Mouse (Mus musculus) large intestine, adult 2 months (tissue): ENCODE data around the gene Nudt13. TPM values are rescaled to one million over a fixed set of nuclear protein-coding genes. Genes with fewer than 3 reads are reported as not detected.
"Not testable (repeated sequence)": the region's sequence is repeated elsewhere in the genome, so short reads cannot be mapped to it uniquely, and the experiment has no call there.

Experiments
- DNase-seq: peaks from one replicate; pipeline ENCODE4 v3.0.0-alpha.2; 2012; ENCODE audit warnings: low read depth, low spot score
- WGBS: fragments of 180-500 bp; shearing (Covaris S2); methylation state at CpG from one replicate; pipeline ENCODE4 v1.1.7; 2018; 5-methylcytosine and 5-hydroxymethylcytosine counted together
- polyA plus RNA-seq: library from polyadenylated mRNA; depleted of rRNA; stranded (reverse); fragments of >200 nt; gene quantifications from 2 replicates; pipeline ENCODE4 v1.2.3, GENCODE M21; 2012; rRNA removed

Nudt13 gene
- polyA plus RNA-seq = 10.0 and 14.3 TPM in 2 replicates

GRCm38 (mm10) chr14:20294117-20294892 is at the start of gene Nudt13:
Nudt13 (plus strand) TSS chr14:20294697.
- WGBS = 21% methylated on average over 14 of the region's 14 CpGs
- DNase-seq = peak; percentile 94

- DNase-seq = no peak
- WGBS = 24% methylated on average over 2 of the region's 2 CpGs
These were observed 49.2 kb upstream of the Nudt13 start for GRCm38 (mm10) chr14:20245318-20245717.

DNA sequence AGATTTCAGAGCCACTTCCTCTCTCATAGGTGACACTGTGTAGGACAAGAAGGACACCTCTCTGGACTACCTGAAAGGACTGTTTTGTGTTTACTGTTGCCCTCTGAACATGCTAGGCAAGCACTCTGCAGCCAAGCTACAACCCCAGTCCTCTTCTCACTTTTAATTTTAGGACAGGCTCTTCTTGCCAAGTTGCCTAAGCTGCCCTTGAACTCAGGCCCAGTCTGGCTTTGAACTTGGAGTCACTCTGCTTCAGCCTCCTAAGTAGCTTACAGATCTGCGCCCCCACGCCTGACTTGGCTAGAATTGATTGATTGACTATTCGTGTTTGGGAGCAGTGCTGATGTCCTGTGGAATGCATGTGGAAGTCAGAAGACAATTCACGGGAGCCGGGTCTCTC is 48.6 kb upstream of the Nudt13 start:
- 85% methylated on average over 5 of the region's 5 CpGs for WGBS

DNA sequence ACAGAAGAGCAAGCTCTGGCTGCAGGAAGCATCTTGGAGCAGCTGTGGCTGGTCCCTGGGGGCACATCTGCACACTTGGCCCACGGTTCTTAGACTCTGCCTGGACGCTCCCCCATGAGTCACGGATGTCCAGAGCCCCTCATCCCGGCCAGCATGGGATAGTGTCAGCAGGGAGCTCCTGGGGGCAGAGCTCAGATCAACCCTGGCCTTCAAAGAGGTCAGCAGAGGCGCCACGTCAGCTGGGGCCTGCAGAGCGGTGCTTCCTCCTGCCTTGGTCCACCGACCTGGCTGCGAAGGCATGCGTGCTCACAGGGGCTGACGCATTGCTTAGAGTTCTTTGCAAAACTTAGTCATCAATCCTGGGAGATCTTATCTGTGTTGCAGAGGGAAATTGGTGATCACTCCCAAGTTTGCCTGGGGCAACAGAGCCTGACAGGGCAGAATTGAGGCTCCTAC is 47.7 kb upstream of the Nudt13 start:
- 79% methylated on average over 11 of the region's 11 CpGs for WGBS
- no peak for DNase-seq

More for the DNA sequence above, 48.6 kb upstream of the Nudt13 start:
- DNase-seq = no peak

DNA sequence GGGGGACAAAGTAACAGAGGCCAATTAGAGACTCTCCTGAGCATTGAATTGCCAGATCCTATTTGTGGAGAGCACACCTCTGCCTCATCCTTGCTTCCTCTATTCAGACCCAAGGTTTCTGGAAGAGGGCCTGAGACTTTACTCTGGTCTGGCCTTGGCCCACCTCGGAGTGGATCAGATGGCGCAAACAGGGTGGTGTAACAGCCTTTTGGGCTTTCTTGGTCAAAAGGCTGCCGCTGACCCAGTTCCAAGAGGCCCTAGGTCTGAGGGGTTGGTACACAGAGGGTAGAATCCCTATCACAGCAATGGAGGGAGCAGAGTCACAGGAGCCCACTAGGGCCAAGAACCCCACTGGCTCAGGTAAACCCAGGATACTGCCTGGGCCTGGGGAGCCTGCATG is 46.5 kb upstream of the Nudt13 start:
- WGBS = 99% methylated on average over 3 of the region's 3 CpGs
- DNase-seq = no peak

DNA sequence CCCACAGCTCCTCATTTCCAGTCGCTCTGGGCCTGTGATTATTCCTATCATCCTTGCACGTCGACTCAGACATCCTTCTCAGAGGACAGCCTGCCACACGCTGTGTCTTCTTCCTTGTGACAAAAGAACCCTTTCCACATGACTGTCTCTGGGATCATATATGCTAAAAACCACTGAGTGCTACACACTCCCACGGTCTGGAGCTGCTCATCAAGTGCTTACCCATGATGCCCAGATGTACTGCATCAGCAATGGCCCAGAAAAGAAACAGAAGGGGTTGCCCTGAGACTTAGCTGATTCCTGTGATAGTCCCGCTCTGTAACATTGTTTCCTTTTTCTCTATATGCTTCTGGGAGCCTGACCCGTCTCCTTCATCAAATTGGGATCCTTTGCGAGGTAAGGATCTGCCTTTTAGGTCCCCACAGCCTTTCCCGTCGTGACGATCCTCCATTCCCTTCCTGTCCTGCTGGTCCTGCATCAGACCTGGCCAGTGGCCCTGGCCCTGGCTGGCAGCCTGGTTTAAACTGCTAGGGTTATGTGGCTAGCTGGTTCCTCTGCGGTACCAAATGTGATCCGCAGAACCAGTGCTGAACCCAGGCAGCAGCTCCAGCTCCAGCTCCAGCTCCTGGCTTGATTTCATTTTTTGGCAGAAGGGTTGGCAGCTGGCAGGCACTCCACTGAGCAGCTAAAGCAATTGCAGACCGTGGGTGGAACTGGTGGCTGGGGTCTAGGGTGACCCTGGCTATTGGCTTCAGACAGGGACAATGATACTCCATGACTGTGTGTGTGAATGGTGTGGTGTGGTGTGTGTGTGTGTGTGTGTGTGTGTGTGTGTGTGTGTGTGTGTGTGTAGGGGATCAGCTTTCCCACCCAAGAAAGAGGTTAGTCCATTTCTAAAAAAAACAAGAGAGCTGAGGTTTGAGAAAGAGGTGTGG is 44.0 kb upstream of the Nudt13 start:
- DNase-seq = no peak
- 81% methylated on average over 14 of the region's 14 CpGs for WGBS

DNA sequence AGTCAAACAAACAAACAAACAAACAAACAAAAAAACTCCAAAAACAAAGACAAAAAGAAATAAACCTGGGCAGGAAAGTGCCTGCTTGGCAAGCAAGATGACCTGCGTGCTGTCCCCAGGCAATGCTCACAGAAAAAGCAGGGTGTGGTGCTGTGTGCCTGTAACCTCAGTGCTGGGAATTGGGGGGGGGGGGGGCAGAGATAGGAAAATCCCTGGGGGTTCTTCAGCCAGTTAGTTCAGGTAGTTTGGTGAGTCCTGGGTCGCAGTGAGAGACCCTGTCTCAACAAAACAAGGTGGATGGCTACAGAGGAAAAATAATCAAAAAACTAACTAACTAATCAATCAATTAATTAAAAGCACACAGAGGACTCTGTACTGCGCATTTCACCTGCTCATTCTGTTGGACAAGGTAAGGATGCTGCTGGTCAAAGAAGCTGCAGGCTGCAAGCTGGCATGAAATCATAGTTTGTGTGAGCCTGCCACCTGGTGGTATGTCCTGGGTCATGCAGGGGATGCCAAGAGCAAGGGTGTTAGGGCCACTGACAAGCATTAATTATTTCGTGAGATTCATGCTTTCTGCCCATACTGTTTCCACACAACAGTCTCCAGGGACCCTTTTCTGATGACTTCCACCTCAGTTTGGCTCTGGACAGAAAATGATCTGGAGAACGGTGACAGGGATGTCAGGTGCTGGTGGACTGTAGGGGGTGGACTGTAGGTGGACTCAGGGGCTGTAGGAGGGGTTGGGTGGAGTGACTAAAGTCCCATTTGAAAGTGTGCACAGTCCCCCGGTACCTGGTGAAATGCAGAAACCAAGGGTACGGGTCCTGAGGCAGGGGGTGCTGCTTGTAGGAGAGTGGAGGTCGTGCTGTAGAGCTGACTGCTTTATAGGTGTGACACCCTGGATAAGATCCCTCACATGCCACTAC is 36.0 kb upstream of the Nudt13 start:
- 38% methylated on average over 8 of the region's 8 CpGs for WGBS
- DNase-seq = peak; percentile 40

GRCm38 (mm10) chr14:20262346-20262745 is 32.2 kb upstream of the Nudt13 start:
- 50% methylated on average over 4 of the region's 4 CpGs for WGBS
- DNase-seq = no peak

GRCm38 (mm10) chr14:20268421-20268820 is 26.1 kb upstream of the Nudt13 start:
- WGBS = 45% methylated on average over 6 of the region's 6 CpGs
- DNase-seq = no peak

DNA sequence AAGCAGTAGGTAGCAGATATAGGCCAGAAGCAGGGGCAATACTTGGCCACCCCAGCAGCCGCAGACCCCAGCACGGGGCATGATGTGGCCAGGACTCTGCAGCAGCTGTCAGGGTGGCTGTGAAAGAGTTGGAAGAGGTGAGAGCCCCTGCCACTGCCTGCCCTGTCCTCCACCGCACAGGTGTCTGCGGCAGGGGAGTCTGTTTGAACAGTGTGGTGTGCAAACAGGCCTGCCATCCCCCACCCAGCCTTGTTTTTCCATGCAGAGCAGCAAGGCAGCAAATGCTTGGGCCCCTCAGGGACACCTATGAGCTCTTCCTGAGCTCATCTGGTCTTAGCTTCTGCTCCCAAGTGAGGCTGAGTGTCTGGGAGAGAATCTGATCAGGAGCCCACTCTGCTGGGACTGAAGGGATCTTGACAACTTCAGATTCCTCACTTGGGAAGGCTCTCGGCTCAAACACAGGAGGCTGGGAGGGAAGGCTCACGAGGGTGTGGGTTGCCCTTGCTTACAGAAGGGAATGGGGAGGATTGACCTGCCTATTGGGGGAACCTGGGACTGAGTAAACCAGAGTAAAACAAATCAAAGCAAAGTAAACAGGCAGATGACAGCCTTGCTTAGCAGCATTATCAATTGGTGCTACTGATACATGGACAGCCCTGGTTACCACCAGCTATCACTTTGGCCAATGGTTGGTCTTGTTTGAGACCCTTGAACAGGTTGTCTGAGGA is 25.3 kb upstream of the Nudt13 start, which contains the start of gene Kcnk16:
Kcnk16 (minus strand) TSS at position 118 of the 728 bp plus-strand sequence.
- DNase-seq = no peak
- 45% methylated on average over 6 of the region's 6 CpGs for WGBS

GRCm38 (mm10) chr14:20291391-20291790 is 3.1 kb upstream of the Nudt13 start:
- WGBS = 23% methylated on average over 4 of the region's 4 CpGs
- no peak for DNase-seq

DNA sequence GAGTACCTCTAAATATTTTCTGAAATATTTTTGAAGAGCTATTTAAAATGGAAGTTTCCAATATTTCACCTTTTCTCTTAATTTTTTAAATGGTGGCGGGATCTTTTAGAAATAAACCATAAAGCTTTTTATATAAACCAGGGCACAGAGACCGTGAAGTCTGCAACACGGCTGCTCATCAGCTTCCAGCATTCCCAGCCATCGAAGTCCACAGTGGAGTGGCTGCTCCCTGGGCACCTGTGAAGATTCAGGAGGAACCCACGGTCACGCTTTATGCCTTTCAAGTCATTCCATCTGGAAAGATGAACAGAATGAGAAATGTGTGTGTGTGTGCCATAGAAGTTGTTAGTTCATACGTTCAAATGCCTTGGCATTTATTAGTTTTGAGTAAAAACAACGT is 450 bp downstream of the Nudt13 start:
- WGBS = 18% methylated on average over 8 of the region's 8 CpGs
- no peak for DNase-seq

DNA sequence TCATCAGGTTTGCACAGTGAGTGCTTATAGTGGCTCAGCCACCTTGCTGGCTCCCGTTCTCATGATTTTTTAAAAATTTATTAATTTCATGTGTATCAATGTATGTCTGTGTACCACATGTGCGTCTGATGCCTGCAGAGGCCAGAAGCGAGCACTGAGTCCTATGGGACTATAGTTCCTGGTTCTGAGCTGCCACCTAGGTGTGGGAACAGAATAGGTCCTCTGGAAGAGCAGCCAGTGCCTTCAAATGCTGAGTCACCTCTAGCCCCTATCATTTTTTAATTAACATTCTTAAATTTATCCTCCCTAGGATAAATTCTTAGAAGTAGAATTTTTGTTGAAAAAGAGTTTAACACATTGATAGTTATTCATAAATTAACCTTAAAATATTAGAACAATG is 3.1 kb downstream of the Nudt13 start:
- no peak for DNase-seq
- 82% methylated on average over 3 of the region's 3 CpGs for WGBS

DNA sequence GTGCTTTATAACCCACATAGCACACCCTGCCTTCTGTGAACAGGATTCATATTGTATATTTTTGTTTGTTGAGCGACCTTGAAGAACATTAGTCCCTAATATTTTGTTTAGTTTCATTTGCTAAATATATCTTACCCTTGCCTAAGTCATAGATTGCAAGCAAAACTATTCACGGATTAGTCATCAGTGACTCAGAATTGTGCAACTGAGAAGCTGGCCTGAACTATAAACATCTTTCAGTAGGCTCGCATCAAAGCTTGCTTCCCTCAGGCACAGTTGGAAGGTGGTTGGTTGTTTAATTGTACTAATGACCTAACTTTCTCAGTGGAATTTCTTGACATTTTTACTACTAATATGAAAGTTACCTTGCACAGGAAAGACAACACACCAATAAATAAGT is 3.6 kb downstream of the Nudt13 start:
- 47% methylated on average over 3 of the region's 3 CpGs for WGBS
- no peak for DNase-seq

GRCm38 (mm10) chr14:20305085-20305484 is 10.6 kb downstream of the Nudt13 start:
- WGBS = 69% methylated on average over 2 of the region's 2 CpGs
- DNase-seq = not testable (repeated sequence)

DNA sequence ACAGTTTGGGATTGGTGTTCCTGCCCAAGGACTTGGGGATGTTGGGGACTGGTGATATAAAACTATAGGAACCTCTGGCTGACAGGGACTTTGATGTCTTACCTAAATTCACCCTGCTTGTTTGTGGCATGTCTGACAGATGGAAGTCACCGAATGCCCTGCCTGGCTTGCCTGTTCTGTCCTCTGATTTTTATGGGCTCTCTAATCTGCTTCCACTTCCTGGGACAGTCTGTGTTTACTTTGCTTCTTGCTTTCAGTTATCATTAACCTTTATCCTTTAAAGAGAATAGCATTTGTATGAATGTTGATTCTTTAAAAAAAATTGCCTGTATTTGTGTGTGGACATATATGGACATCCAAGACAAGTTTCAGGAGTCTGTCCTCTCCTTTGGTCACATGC is 20.6 kb downstream of the Nudt13 start:
- WGBS = 9% methylated on average over 1 of the region's 1 CpGs

DNA sequence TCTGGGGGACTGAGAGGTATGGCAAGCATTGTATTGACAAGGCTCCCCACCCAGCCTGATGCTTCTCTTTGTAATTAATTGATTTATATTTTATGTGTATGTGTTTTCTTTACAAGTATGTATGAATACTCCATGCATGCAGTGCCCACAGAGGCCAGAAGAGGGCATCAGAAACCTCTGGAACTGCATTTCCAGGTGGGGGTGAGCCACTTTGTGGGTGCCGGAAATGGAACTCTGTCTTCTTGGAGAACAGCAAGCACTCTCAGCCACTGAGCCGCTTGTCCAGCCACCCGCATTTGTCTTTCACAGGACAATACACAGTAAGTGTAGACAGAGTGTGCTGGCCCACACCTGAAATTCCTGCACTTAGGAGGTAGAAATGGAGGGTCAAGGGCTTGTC is 24.9 kb downstream of the Nudt13 start:
- DNase-seq = no peak
- WGBS = 85% methylated on average over 3 of the region's 3 CpGs

More for the DNA sequence above, 20.6 kb downstream of the Nudt13 start:
- DNase-seq = no peak

DNA sequence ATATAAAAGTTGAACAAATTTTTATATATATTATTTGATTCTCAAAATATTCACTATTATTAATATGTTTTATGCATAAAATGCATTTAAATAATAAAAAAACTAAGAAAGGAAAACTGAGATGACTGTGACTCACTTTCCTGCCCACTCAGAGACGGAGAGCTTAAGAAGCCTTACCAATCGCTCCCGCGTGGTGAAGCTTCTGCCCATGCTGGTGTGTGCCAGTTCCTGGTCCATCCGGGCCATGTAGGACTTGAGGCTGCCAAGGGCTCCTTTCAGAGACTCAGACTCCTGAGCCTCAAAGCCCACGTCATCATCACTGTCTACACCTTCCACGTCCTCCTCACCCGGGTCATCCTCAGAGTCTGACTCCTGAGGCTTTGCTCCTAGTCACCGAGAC is 29.7 kb downstream of the Nudt13 start:
- no peak for DNase-seq
- 95% methylated on average over 9 of the region's 9 CpGs for WGBS

- no peak for DNase-seq
- 63% methylated on average over 9 of the region's 9 CpGs for WGBS
These were observed 34.0 kb downstream of the Nudt13 start for GRCm38 (mm10) chr14:20328474-20328873.
